Mouse (Mus musculus): ENCODE data around the gene Nynrin.
A peak's percentile ranks its signal among the peaks of the same experiment; 100 is the strongest.

Nynrin gene

GRCm38 (mm10) chr14:55922475-55923232 lies 68.8 kb downstream of the Nynrin start:
- DNase-seq (ENCODE audit: low spot score in 2 of 2): peak; percentile 5

Data from right cerebral cortex, adult 2 months (tissue).